Mouse (Mus musculus) neural tube, embryonic 15.5 days (tissue): ENCODE results near the gene Tagln. TPM values are rescaled to one million over a fixed set of nuclear protein-coding genes. Genes with fewer than 3 reads are reported as not detected.

Source experiments
- ATAC-seq: fragments of 200-750 bp; cut with Nextera tagmentation; 2 replicates; pipeline ENCODE4 v1.8.0; 2017; ENCODE audit warnings: mild to moderate bottlenecking, moderate TSS enrichment, moderate library complexity; ENCODE audit not compliant: low FRiP score
- H3K27ac ChIP-seq: fragments of 300-500 bp; sonication (generic); replicated peaks from 2 replicates; pipeline ENCODE4 v1.5.1; 2015; ENCODE audit warnings: mild to moderate bottlenecking, inconsistent platforms
- H3K27me3 ChIP-seq: fragments of 300-500 bp; sonication (generic); replicated peaks from 2 replicates; pipeline ENCODE4 v1.6.1; 2015; ENCODE audit warnings: inconsistent platforms
- H3K36me3 ChIP-seq: fragments of 300-500 bp; sonication (generic); 2 replicates; pipeline ENCODE4 v1.6.1; 2015; ENCODE audit warnings: inconsistent platforms
- H3K4me1 ChIP-seq: fragments of 300-500 bp; sonication (generic); 2 replicates; pipeline ENCODE4 v1.6.1; 2015; ENCODE audit warnings: inconsistent platforms
- H3K4me2 ChIP-seq: fragments of 300-500 bp; sonication (generic); 2 replicates; pipeline ENCODE4 v1.6.1; 2015; ENCODE audit warnings: inconsistent platforms, mild to moderate bottlenecking, moderate library complexity
- H3K4me3 ChIP-seq: fragments of 300-500 bp; sonication (generic); replicated peaks from 2 replicates; pipeline ENCODE4 v1.5.1; 2015; ENCODE audit warnings: mild to moderate bottlenecking, inconsistent platforms
- H3K9ac ChIP-seq: fragments of 300-500 bp; sonication (generic); replicated peaks from 2 replicates; pipeline ENCODE4 v1.6.1; 2015; ENCODE audit warnings: mild to moderate bottlenecking, inconsistent platforms
- H3K9me3 ChIP-seq: fragments of 300-500 bp; sonication (generic); replicated peaks from 2 replicates; pipeline ENCODE4 v1.6.1; 2016; ENCODE audit warnings: inconsistent platforms
- WGBS: fragments of 180-500 bp; shearing (Covaris S2); methylation state at CpG from one replicate; pipeline ENCODE4 v1.1.7; 2015; ENCODE audit warnings: mixed read lengths; 5-methylcytosine and 5-hydroxymethylcytosine counted together
- polyA plus RNA-seq: library from polyadenylated mRNA; unstranded; fragments of >200 nt; fragmentation: Nextera tagmentation; extraction: Ambion mirVana; gene quantifications from 2 replicates; pipeline ENCODE4 v1.2.1, GENCODE M21; 2015

Tagln gene
- polyA plus RNA-seq, 1 experiment from 2014 or later = 8.5 TPM

GRCm38 (mm10) chr9:45944506-45945400 is 8.9 kb upstream of the Tagln start:
- Histone ChIP-seq H3K36me3 (peaks cover 88% of the 10 kb centered on the region), H3K4me2 (no peak overlapping the region)

GRCm38 (mm10) chr9:45943628-45944505 is 8.0 kb upstream of the Tagln start:
- H3K27ac ChIP-seq = no peak overlapping the region
- WGBS = 85% methylated on average over 8 of the region's 8 CpGs
- H3K4me1 ChIP-seq = no peaks in the 10 kb centered on the region
- ATAC-seq = no peak
- H3K4me3 ChIP-seq = no peak overlapping the region
- H3K36me3 ChIP-seq = peaks cover 88% of the 10 kb centered on the region
- no peak overlapping the region for H3K4me2 ChIP-seq
- H3K9ac ChIP-seq = no peak overlapping the region
- no peaks in the 10 kb centered on the region for H3K27me3 ChIP-seq
- H3K9me3 ChIP-seq = no peaks in the 10 kb centered on the region

More at GRCm38 (mm10) chr9:45944506-45945400, 8.9 kb upstream of the Tagln start:
- Histone ChIP-seq H3K27me3 (no peaks in the 10 kb centered on the region), H3K9ac (no peak overlapping the region), H3K4me3 (no peak overlapping the region), H3K4me1 (no peaks in the 10 kb centered on the region), H3K27ac (no peak overlapping the region), H3K9me3 (no peaks in the 10 kb centered on the region)
- WGBS = 88% methylated on average over 13 of the region's 13 CpGs
- ATAC-seq = no peak

- Histone ChIP-seq H3K4me2 (no peak overlapping the region), H3K27me3 (no peaks in the 10 kb centered on the region), H3K9me3 (no peaks in the 10 kb centered on the region), H3K27ac (no peak overlapping the region), H3K36me3 (peaks cover 90% of the 10 kb centered on the region), H3K4me3 (no peak overlapping the region), H3K4me1 (no peaks in the 10 kb centered on the region), H3K9ac (no peak overlapping the region)
- ATAC-seq = no peak
- WGBS = 94% methylated on average over 8 of the region's 8 CpGs
Measured at GRCm38 (mm10) chr9:45942916-45943315, 7.1 kb upstream of the Tagln start.

GRCm38 (mm10) chr9:45942464-45942863 is 6.6 kb upstream of the Tagln start:
- 95% methylated on average over 16 of the region's 16 CpGs for WGBS
- no peak for ATAC-seq
- peaks cover 87% of the 10 kb centered on the region for H3K36me3 ChIP-seq
- H3K9ac ChIP-seq = no peak overlapping the region
- H3K27me3 ChIP-seq = no peaks in the 10 kb centered on the region
- H3K9me3 ChIP-seq = no peaks in the 10 kb centered on the region
- no peaks in the 10 kb centered on the region for H3K4me1 ChIP-seq
- no peak overlapping the region for H3K4me2 ChIP-seq
- no peak overlapping the region for H3K4me3 ChIP-seq
- no peak overlapping the region for H3K27ac ChIP-seq

- no peak for ATAC-seq
- peaks cover 79% of the 10 kb centered on the region for H3K36me3 ChIP-seq
- WGBS = 60% methylated on average over 18 of the region's 18 CpGs
- no peak overlapping the region for H3K27ac ChIP-seq
- H3K9ac ChIP-seq = no peak overlapping the region
- H3K27me3 ChIP-seq = 0 out of 2 replicates have a peak, but pooled peaks cover 3% of the 10 kb centered on the region
- 0 out of 2 replicates have a peak, but pooled peaks cover 3% of the 10 kb centered on the region for H3K4me1 ChIP-seq
- H3K9me3 ChIP-seq = no peaks in the 10 kb centered on the region
- no peak overlapping the region for H3K4me2 ChIP-seq
- no peak overlapping the region for H3K4me3 ChIP-seq
Measured at GRCm38 (mm10) chr9:45941329-45941888, 5.6 kb upstream of the Tagln start.

- H3K9me3 ChIP-seq = no peaks in the 10 kb centered on the region
- H3K4me3 ChIP-seq = no peak overlapping the region
- WGBS = over 99% methylated on average over 6 of the region's 6 CpGs
- H3K4me2 ChIP-seq = no peak overlapping the region
- H3K36me3 ChIP-seq = peaks cover 63% of the 10 kb centered on the region
- H3K27me3 ChIP-seq = 0 out of 2 replicates have a peak, but pooled peaks cover 6% of the 10 kb centered on the region
- no peak overlapping the region for H3K27ac ChIP-seq
- H3K4me1 ChIP-seq = peaks cover 10% of the 10 kb centered on the region
- H3K9ac ChIP-seq = no peak overlapping the region
- no peak for ATAC-seq
Measured at GRCm38 (mm10) chr9:45939794-45940193, 3.9 kb upstream of the Tagln start.

- H3K4me2 ChIP-seq = no peak overlapping the region
- peaks cover 56% of the 10 kb centered on the region for H3K36me3 ChIP-seq
- no peaks in the 10 kb centered on the region for H3K9me3 ChIP-seq
- no peak for ATAC-seq
- H3K9ac ChIP-seq = no peak overlapping the region
- H3K4me1 ChIP-seq = peaks cover 10% of the 10 kb centered on the region
- H3K27me3 ChIP-seq = 0 out of 2 replicates have a peak, but pooled peaks cover 6% of the 10 kb centered on the region
- no peak overlapping the region for H3K4me3 ChIP-seq
- WGBS = 88% methylated on average over 15 of the region's 15 CpGs
- H3K27ac ChIP-seq = no peak overlapping the region
Measured at GRCm38 (mm10) chr9:45938952-45939637, 3.2 kb upstream of the Tagln start.

- no peak overlapping the region for H3K27ac ChIP-seq
Measured at GRCm38 (mm10) chr9:45938088-45938487, 2.2 kb upstream of the Tagln start.

GRCm38 (mm10) chr9:45936883-45937282 is 1.0 kb upstream of the Tagln start:
- no peak overlapping the region for H3K27ac ChIP-seq
- 28% methylated on average over 3 of the region's 3 CpGs for WGBS
- no peak overlapping the region for H3K4me3 ChIP-seq
- no peak overlapping the region for H3K9ac ChIP-seq
- peaks cover 35% of the 10 kb centered on the region for H3K36me3 ChIP-seq
- ATAC-seq = peak; percentile 78
- no peak overlapping the region for H3K4me2 ChIP-seq
- peaks cover 14% of the 10 kb centered on the region for H3K4me1 ChIP-seq
- 0 out of 2 replicates have a peak, but pooled peaks cover 6% of the 10 kb centered on the region for H3K27me3 ChIP-seq
- H3K9me3 ChIP-seq = no peaks in the 10 kb centered on the region

More at GRCm38 (mm10) chr9:45938088-45938487, 2.2 kb upstream of the Tagln start:
- no peak for ATAC-seq
- H3K9me3 ChIP-seq = no peaks in the 10 kb centered on the region
- peaks cover 47% of the 10 kb centered on the region for H3K36me3 ChIP-seq
- H3K4me3 ChIP-seq = no peak overlapping the region
- no peak overlapping the region for H3K4me2 ChIP-seq
- H3K4me1 ChIP-seq = peaks cover 10% of the 10 kb centered on the region
- WGBS = 92% methylated on average over 8 of the region's 8 CpGs
- no peak overlapping the region for H3K9ac ChIP-seq
- 0 out of 2 replicates have a peak, but pooled peaks cover 6% of the 10 kb centered on the region for H3K27me3 ChIP-seq

- H3K4me1 ChIP-seq = peaks cover 14% of the 10 kb centered on the region
- ATAC-seq = no peak
- no peaks in the 10 kb centered on the region for H3K9me3 ChIP-seq
- H3K36me3 ChIP-seq = peaks cover 34% of the 10 kb centered on the region
- H3K4me3 ChIP-seq = no peak overlapping the region
- no peak overlapping the region for H3K4me2 ChIP-seq
- no peak overlapping the region for H3K27ac ChIP-seq
- WGBS = 81% methylated on average over 11 of the region's 11 CpGs
- H3K9ac ChIP-seq = no peak overlapping the region
- H3K27me3 ChIP-seq = 0 out of 2 replicates have a peak, but pooled peaks cover 6% of the 10 kb centered on the region
Measured at GRCm38 (mm10) chr9:45932571-45933415, 3.1 kb downstream of the Tagln start.
